Mouse (Mus musculus): ENCODE data around the gene Chdh.

Chdh gene

GRCm38 (mm10) chr14:30014487-30014886 is 5.7 kb downstream of the Chdh start:
- DNase-seq: no peak

GRCm38 (mm10) chr14:30015008-30015407 is 6.2 kb downstream of the Chdh start:
- DNase-seq: no peak

GRCm38 (mm10) chr14:30016666-30017065 is 7.8 kb downstream of the Chdh start:
- peak in 1 of 2 experiments; percentile 39 for DNase-seq

- DNase-seq: peak; percentile 49 to 60
Observed at GRCm38 (mm10) chr14:30017794-30018462, 9.1 kb downstream of the Chdh start.

- DNase-seq: peak; percentile 56 to 67
Observed at GRCm38 (mm10) chr14:30018463-30018801, 9.6 kb downstream of the Chdh start.

- peak; percentile 65 to 77 for DNase-seq
Observed at GRCm38 (mm10) chr14:30018846-30019245, 10.0 kb downstream of the Chdh start.

- DNase-seq: peak; percentile 82 to 86
Observed at GRCm38 (mm10) chr14:30019375-30019774, 10.6 kb downstream of the Chdh start.

- no peak for DNase-seq
Observed at GRCm38 (mm10) chr14:30019792-30020575, 11.2 kb downstream of the Chdh start.

GRCm38 (mm10) chr14:30022471-30022870 is 13.6 kb downstream of the Chdh start:
- DNase-seq: no peak

- DNase-seq: no peak
Observed at GRCm38 (mm10) chr14:30024387-30024786, 15.6 kb downstream of the Chdh start.

GRCm38 (mm10) chr14:30027378-30027777 is 18.6 kb downstream of the Chdh start:
- DNase-seq: no peak

- DNase-seq: no peak
Observed at GRCm38 (mm10) chr14:30033405-30033804, 24.6 kb downstream of the Chdh start.

GRCm38 (mm10) chr14:30038431-30038830 is 29.6 kb downstream of the Chdh start:
- DNase-seq: no peak

GRCm38 (mm10) chr14:30039413-30039812 is 30.6 kb downstream of the Chdh start:
- DNase-seq: no peak

GRCm38 (mm10) chr14:30041836-30042235 is 33.0 kb downstream of the Chdh start:
- no peak for DNase-seq

GRCm38 (mm10) chr14:30043356-30043940 is 34.6 kb downstream of the Chdh start:
- DNase-seq: no peak

- no peak for DNase-seq
Observed at GRCm38 (mm10) chr14:30045239-30045638, 36.4 kb downstream of the Chdh start.

- no peak for DNase-seq
Observed at GRCm38 (mm10) chr14:30045704-30046220, 36.9 kb downstream of the Chdh start.

- peak; percentile 64 to 70 for DNase-seq
Observed at GRCm38 (mm10) chr14:30046976-30047375, 38.2 kb downstream of the Chdh start.

- DNase-seq: no peak
Observed at GRCm38 (mm10) chr14:30048049-30048448, 39.2 kb downstream of the Chdh start.

GRCm38 (mm10) chr14:30050280-30050679 is 41.5 kb downstream of the Chdh start:
- peak; percentile 40 to 59 for DNase-seq

GRCm38 (mm10) chr14:30054922-30055321 is 46.1 kb downstream of the Chdh start:
- no peak for DNase-seq

GRCm38 (mm10) chr14:30056031-30056766 is 47.4 kb downstream of the Chdh start:
- DNase-seq: peak in 1 of 2 experiments; percentile 58
